Mouse (Mus musculus) megakaryocyte, embryonic 14.5 days (primary cell): Measurements from ENCODE around the gene Nav1. TPM values are rescaled to one million over a fixed set of nuclear protein-coding genes. Genes with fewer than 3 reads are reported as not detected.

Source experiments
- H3K27me3 ChIP-seq: replicated peaks from 2 replicates; pipeline ENCODE3; 2012; ENCODE audit warnings: inconsistent platforms
- H3K36me3 ChIP-seq: replicated peaks from 2 replicates; pipeline ENCODE3; 2012; ENCODE audit warnings: low read length, inconsistent platforms, mixed read lengths
- H3K4me1 ChIP-seq: 2 replicates; pipeline ENCODE4 v1.6.1; 2012; ENCODE audit warnings: inconsistent platforms
- H3K4me3 ChIP-seq: replicated peaks from 2 replicates; pipeline ENCODE3; 2012; ENCODE audit warnings: moderate library complexity, mild to moderate bottlenecking, inconsistent platforms
- H3K9me3 ChIP-seq: 2 replicates; pipeline ENCODE4 v1.6.1; 2012; ENCODE audit warnings: inconsistent platforms
- FLI1 ChIP-seq: IDR thresholded peaks from 2 replicates; pipeline ENCODE4 v1.6.1; 2012; ENCODE audit warnings: low read length, inconsistent platforms, mixed read lengths
- GATA1 ChIP-seq: IDR thresholded peaks from 3 replicates; pipeline ENCODE4 v1.6.1; 2012; ENCODE audit warnings: mixed read lengths, low read length, inconsistent platforms, borderline replicate concordance
- polyA plus RNA-seq: library from polyadenylated mRNA; stranded (reverse); fragments of >175 nt; gene quantifications from 2 replicates; pipeline ENCODE4 v1.2.3, GENCODE M21; 2012; ENCODE audit warnings: low replicate concordance; ENCODE audit not compliant: insufficient read depth

Gene Nav1
- polyA plus RNA-seq, 1 experiment = 13.4 TPM

DNA sequence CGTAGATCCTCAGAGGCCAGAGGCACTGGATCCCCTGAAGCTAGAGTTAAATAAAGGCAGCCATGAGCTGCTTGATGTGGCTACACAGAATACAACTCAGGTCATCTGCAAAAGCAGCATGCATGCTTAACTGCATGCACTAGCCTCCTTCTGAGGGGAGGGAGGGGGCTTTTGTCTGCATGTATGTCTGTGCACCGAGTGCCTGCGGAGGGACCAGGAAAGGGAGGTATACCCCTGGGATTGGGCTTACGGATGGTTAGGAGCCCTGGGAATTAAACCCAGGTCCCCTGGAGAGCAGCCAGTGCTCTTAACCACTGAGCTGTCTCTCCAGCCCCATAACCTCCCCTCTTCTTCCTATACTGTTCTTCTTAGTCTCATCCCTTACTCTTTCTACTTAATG, 195.0 kb downstream of the Nav1 start:
- H3K4me1 ChIP-seq = peaks cover 22% of the 10 kb centered on the region
- H3K4me3 ChIP-seq = no peak overlapping the region
- TF ChIP-seq GATA1 = no peak
- TF ChIP-seq FLI1 = no peak
- H3K27me3 ChIP-seq = no peaks in the 10 kb centered on the region
- H3K9me3 ChIP-seq = no peaks in the 10 kb centered on the region
- H3K36me3 ChIP-seq = peaks cover 80% of the 10 kb centered on the region

GRCm38 (mm10) chr1:135410967-135411366, 196.1 kb downstream of the Nav1 start:
- H3K36me3 ChIP-seq = peaks cover 79% of the 10 kb centered on the region
- H3K4me1 ChIP-seq = peaks cover 22% of the 10 kb centered on the region
- TF ChIP-seq FLI1 (no peak), GATA1 (no peak)
- no peak overlapping the region for H3K4me3 ChIP-seq
- no peaks in the 10 kb centered on the region for H3K27me3 ChIP-seq
- no peaks in the 10 kb centered on the region for H3K9me3 ChIP-seq

DNA sequence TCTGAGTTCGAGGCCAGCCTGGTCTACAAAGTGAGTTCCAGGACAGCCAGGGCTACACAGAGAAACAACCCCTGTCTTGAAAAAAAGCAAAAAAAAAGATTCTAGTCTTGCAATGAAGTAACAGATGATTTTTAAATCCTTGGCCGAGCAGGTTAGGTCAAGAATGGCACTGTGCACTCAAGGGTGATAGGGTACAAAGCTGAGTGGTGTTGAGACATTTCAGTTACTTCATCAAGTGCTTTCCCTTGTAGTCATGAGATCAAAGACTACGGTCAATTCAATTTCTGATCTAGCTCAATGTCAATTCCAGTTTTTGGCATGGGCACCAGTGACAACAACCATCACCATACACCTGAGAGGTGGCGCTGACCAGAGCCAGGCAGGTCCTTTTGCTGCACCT, 198.1 kb downstream of the Nav1 start:
- Histone ChIP-seq H3K4me3 (no peak overlapping the region), H3K4me1 (peaks cover 27% of the 10 kb centered on the region), H3K27me3 (no peaks in the 10 kb centered on the region), H3K36me3 (peaks cover 81% of the 10 kb centered on the region), H3K9me3 (no peaks in the 10 kb centered on the region)
- TF ChIP-seq FLI1 (no peak), GATA1 (no peak)

DNA sequence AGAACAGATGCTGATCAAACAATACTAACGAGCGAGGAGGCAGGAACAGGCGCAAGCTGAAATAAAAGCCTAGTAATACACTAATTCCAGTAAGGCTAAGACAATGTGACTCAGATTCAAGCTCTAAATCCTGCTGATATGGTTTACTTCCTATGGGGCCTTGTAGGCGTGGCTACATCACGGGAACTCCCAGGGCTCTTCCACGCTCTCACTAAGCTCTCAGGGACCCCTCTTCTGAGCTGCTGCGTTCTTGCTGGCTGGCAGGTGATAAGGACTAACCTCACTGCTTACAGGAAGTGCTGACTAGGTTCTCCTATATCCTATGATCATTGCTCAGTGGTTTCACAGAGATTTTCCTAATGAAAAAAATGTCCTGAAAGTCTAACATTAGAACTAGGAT, 201.7 kb downstream of the Nav1 start:
- H3K4me1 ChIP-seq = peaks cover 5% of the 10 kb centered on the region; the same call in 1 of the 2 replicates
- H3K4me3 ChIP-seq = no peak overlapping the region
- no peak for TF ChIP-seq FLI1
- TF ChIP-seq GATA1 = no peak
- no peaks in the 10 kb centered on the region for H3K9me3 ChIP-seq
- H3K36me3 ChIP-seq = peaks cover 92% of the 10 kb centered on the region
- no peaks in the 10 kb centered on the region for H3K27me3 ChIP-seq

DNA sequence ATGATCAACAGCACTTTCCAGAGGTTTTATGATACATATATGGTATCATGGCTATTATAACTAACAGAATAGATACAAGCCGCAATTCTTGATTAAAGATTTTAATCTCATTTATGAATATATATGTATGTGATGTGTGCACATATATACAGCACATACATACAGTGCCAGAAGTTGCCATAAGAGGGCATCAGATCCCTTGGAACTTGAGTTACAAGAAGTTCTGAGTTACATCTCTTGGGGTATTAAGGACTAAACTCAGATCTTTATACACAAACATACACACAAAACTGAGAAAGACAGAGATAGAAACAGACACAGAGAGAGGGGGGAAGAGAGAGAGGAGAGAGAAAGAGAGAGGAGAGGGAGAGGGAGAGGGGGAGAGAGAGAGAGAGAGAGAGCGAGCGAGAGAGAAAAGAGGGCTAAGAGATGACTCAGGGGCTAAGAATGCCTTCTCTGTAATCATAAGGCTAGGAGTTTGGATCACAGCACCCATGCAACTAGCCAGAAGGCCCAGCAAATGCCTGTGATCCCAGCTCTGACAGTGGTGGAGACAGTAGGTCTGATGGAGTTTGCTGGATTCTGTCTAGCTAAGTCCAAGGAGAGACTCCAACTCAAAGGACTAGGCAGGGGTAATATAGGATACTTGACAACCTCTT, 205.5 kb downstream of the Nav1 start:
- TF ChIP-seq FLI1 = no peak
- TF ChIP-seq GATA1 = no peak
- H3K36me3 ChIP-seq = peaks cover 89% of the 10 kb centered on the region
- no peaks in the 10 kb centered on the region for H3K27me3 ChIP-seq
- H3K9me3 ChIP-seq = no peaks in the 10 kb centered on the region
- H3K4me1 ChIP-seq = peaks cover 5% of the 10 kb centered on the region; the same call in 1 of the 2 replicates
- no peak overlapping the region for H3K4me3 ChIP-seq

DNA sequence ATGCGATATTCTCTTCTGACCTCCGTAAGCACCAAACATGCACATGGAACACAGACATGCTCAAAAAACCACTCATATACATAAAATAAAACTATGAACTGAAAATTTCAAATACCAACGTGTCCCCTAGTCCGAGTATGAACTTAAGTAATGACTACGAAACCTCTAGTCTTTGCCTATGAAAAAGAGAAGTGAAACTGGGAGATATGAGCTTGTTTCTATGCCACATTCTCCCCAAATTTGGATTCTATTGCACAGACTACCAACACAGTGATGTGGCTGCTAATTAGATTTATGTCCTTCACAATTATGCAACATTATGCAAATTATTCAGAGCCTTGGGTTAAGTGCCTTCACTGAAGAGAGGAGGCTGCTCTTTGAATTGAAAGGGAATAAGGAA, 207.6 kb downstream of the Nav1 start:
- Histone ChIP-seq H3K9me3 (no peaks in the 10 kb centered on the region), H3K4me1 (no peaks in the 10 kb centered on the region), H3K27me3 (no peaks in the 10 kb centered on the region), H3K4me3 (no peak overlapping the region), H3K36me3 (peaks cover 86% of the 10 kb centered on the region)
- TF ChIP-seq FLI1 = no peak
- no peak for TF ChIP-seq GATA1

DNA sequence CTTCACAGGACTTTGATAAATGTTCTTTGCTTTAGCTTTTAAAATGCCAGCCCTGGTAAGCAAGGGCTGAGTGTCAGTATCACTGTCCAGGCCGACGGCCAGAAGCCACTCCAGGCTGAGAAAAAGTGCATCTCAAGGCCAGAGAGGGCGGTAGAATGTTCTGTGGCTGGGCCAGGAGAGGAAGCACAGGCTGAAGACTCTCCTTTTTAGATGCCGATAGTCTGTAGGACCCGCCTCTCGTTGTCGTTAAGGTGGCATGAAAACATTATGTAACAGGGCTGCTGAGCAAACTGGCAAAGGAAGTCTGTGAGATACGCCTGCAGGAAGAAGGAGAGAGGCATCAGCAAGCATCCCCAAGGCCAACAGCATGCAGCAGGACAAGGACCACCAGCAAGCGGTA, 221.9 kb downstream of the Nav1 start:
- H3K9me3 ChIP-seq = no peaks in the 10 kb centered on the region

More for the DNA sequence above, 221.9 kb downstream of the Nav1 start:
- Histone ChIP-seq H3K36me3 (peaks cover 82% of the 10 kb centered on the region), H3K27me3 (no peaks in the 10 kb centered on the region), H3K4me1 (0 out of 2 replicates have a peak, but pooled peaks cover 3% of the 10 kb centered on the region), H3K4me3 (no peak overlapping the region)
- TF ChIP-seq FLI1 (no peak), GATA1 (no peak)

Other genes with a start within 250 kb of the Nav1 start
- 0.34 TPM in 1 of 2 replicates, not detected in the other for gene Shisa4, start 232.1 kb downstream of the Nav1 start, polyA plus RNA-seq
- gene Ipo9, start 176.8 kb downstream of the Nav1 start, polyA plus RNA-seq = 1.3 TPM in 1 of 2 replicates, not detected in the other
- 55.5 and 121 TPM in 2 replicates for gene Csrp1, start 112.8 kb upstream of the Nav1 start, polyA plus RNA-seq
- gene Phlda3, start 158.8 kb upstream of the Nav1 start, polyA plus RNA-seq = 104 and 232 TPM in 2 replicates
- 0.82 TPM in 1 of 2 replicates, not detected in the other for gene Tnni1, start 172.1 kb upstream of the Nav1 start, polyA plus RNA-seq
- gene Lad1, start 211.3 kb upstream of the Nav1 start, polyA plus RNA-seq = 0.07 TPM in 1 of 2 replicates, not detected in the other
- gene Tnnt2, start 229.1 kb upstream of the Nav1 start, polyA plus RNA-seq = 0.59 TPM in 1 of 2 replicates, not detected in the other